Mouse (Mus musculus) neural tube, embryonic 11.5 days (tissue): ENCODE measurements around the gene Axin2. TPM values are rescaled to one million over a fixed set of nuclear protein-coding genes. Genes with fewer than 3 reads are reported as not detected.

Source experiments
- ATAC-seq: fragments of 200-750 bp; cut with Nextera tagmentation; 2 replicates; pipeline ENCODE4 v1.8.0; 2017; ENCODE audit warnings: moderate number of reproducible peaks, mild to moderate bottlenecking, moderate TSS enrichment, moderate library complexity; ENCODE audit not compliant: insufficient read depth, low FRiP score, low TSS enrichment
- DNase-seq: peaks from one replicate; pipeline ENCODE4 v3.0.0-alpha.2; 2015; ENCODE audit warnings: low spot score
- H3K27ac ChIP-seq: fragments of 300-500 bp; sonication (generic); 2 replicates; pipeline ENCODE4 v1.5.1; 2014; ENCODE audit warnings: low read depth, mild to moderate bottlenecking, low read length
- H3K27me3 ChIP-seq: fragments of 300-500 bp; sonication (generic); 2 replicates; pipeline ENCODE4 v1.6.1; 2014; ENCODE audit warnings: mild to moderate bottlenecking, low read length, mixed read lengths; ENCODE audit not compliant: control insufficient read depth, insufficient read depth
- H3K36me3 ChIP-seq: fragments of 300-500 bp; sonication (generic); 2 replicates; pipeline ENCODE4 v1.6.1; 2014; ENCODE audit warnings: mild to moderate bottlenecking, low read length, moderate library complexity, mixed read lengths; ENCODE audit not compliant: control insufficient read depth, insufficient read depth
- H3K4me1 ChIP-seq: fragments of 300-500 bp; sonication (generic); 2 replicates; pipeline ENCODE4 v1.6.1; 2014; ENCODE audit warnings: low read length, mixed read lengths; ENCODE audit not compliant: control insufficient read depth, insufficient read depth
- H3K4me2 ChIP-seq: fragments of 300-500 bp; sonication (generic); 2 replicates; pipeline ENCODE4 v1.6.1; 2014; ENCODE audit warnings: low read depth, mild to moderate bottlenecking, moderate library complexity
- H3K4me3 ChIP-seq: fragments of 300-500 bp; sonication (generic); 2 replicates; pipeline ENCODE4 v1.5.1; 2014; ENCODE audit warnings: low read depth, low read length
- H3K9ac ChIP-seq: fragments of 300-500 bp; sonication (generic); 2 replicates; pipeline ENCODE4 v1.6.1; 2014; ENCODE audit warnings: mild to moderate bottlenecking, low read length
- H3K9me3 ChIP-seq: fragments of 300-500 bp; sonication (generic); 2 replicates; pipeline ENCODE4 v1.6.1; 2016; ENCODE audit warnings: low read length; ENCODE audit not compliant: control insufficient read depth
- WGBS: fragments of 180-500 bp; shearing (Covaris S2); extraction: QIAGEN DNeasy Blood & Tissue Kit; methylation state at CpG from one replicate; pipeline ENCODE4 v1.1.7; 2014; 5-methylcytosine and 5-hydroxymethylcytosine counted together
- polyA plus RNA-seq: library from polyadenylated mRNA; unstranded; fragments of >200 nt; fragmentation: Nextera tagmentation; extraction: Ambion mirVana; gene quantifications from 2 replicates; pipeline ENCODE4 v1.2.1, GENCODE M21; 2014

The Axin2 gene
- polyA plus RNA-seq, 1 experiment from 2014 or later = 16.4 TPM

- no peak for DNase-seq
- Histone ChIP-seq H3K27ac (no peak overlapping the region), H3K27me3 (no peaks in the 10 kb centered on the region), H3K4me2 (no peak overlapping the region), H3K36me3 (no peaks in the 10 kb centered on the region), H3K9me3 (no peaks in the 10 kb centered on the region; the same call in 1 of the 2 replicates), H3K4me1 (no peaks in the 10 kb centered on the region; the same call in 1 of the 2 replicates), H3K4me3 (no peak overlapping the region), H3K9ac (no peak overlapping the region)
- ATAC-seq = no peak
- WGBS = 26% methylated on average over 7 of the region's 7 CpGs
These were observed 9.2 kb upstream of the Axin2 start for GRCm38 (mm10) chr11:108910903-108911302.

GRCm38 (mm10) chr11:108912174-108912573 is 8.0 kb upstream of the Axin2 start:
- no peak overlapping the region for H3K4me2 ChIP-seq
- no peaks in the 10 kb centered on the region; the same call in 1 of the 2 replicates for H3K9me3 ChIP-seq
- H3K4me1 ChIP-seq = no peaks in the 10 kb centered on the region; the same call in 1 of the 2 replicates
- WGBS = 94% methylated on average over 12 of the region's 12 CpGs
- no peak overlapping the region for H3K4me3 ChIP-seq
- ATAC-seq (no peak), DNase-seq (no peak)
- no peak overlapping the region for H3K27ac ChIP-seq
- H3K9ac ChIP-seq = no peak overlapping the region
- no peaks in the 10 kb centered on the region for H3K36me3 ChIP-seq
- no peaks in the 10 kb centered on the region for H3K27me3 ChIP-seq

- Histone ChIP-seq H3K9me3 (no peaks in the 10 kb centered on the region; the same call in 1 of the 2 replicates), H3K4me1 (peaks cover 11% of the 10 kb centered on the region; the same call in 1 of the 2 replicates), H3K9ac (no peak overlapping the region), H3K27ac (no peak overlapping the region), H3K4me2 (no peak overlapping the region), H3K36me3 (no peaks in the 10 kb centered on the region), H3K4me3 (no peak overlapping the region), H3K27me3 (no peaks in the 10 kb centered on the region)
- DNase-seq (no peak), ATAC-seq (no peak)
- 13% methylated on average over 12 of the region's 12 CpGs for WGBS
These were observed 2.5 kb upstream of the Axin2 start for GRCm38 (mm10) chr11:108917422-108918324.

GRCm38 (mm10) chr11:108920636-108921505 is 722 bp downstream of the Axin2 start:
- H3K4me1 ChIP-seq = peaks cover 27% of the 10 kb centered on the region
- no peaks in the 10 kb centered on the region for H3K9me3 ChIP-seq
- DNase-seq (peak; percentile 89), ATAC-seq (peak; percentile 82)
- H3K9ac ChIP-seq = peak overlapping the region; percentile 97
- WGBS = under 1% methylated on average over 75 of the region's 104 CpGs
- H3K4me2 ChIP-seq = peak overlapping the region; percentile 86
- peaks cover 4% of the 10 kb centered on the region for H3K36me3 ChIP-seq
- H3K27ac ChIP-seq = peak overlapping the region; percentile 100
- no peaks in the 10 kb centered on the region for H3K27me3 ChIP-seq
- peak overlapping the region; percentile 90 for H3K4me3 ChIP-seq

DNA sequence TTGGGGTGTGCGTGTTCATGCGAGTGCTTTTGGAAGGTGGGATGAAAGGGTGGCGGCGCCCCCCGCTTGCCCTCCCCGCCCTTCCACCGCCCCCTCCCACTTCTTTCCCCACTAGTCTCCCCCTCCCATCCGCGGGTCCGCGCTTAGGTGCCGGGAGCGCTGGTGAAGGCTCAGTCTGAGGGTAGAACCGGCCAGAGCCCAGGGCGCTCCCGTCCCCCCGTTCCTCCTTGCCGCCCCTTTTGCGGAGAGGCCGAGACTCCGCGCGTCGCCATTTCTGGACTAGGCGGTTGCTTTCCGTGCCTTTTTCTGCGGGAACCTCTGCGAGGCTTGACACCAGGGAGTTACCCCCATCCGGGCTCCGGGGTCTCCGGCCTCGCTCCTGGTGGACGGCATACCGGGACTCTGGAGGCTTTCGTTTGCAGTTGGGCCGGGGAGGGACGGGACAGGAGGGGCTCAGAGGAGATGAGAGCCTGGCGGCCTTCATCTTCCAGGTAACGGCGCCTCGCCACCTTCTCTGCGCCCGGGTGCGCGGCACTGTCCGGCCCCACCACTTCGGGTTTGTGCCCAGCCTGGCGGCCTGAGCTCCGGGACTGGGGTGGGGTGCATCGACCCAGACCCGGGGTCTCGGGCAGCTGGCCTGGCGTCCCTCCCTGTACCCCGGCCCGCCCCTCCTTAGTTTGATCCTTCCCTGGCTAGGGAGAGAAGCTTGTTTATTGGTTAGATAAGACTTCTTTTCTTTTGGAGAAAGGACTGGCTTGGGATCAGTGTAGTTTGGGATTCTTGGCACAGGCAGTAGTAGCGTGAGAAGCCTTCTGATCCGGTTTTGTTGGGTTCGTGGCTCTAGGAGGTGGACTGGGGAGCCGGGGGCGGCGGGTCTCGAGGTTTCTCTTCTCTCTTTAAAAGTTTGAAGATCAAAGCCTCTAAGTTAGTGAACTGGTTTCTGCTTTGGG is 1.6 kb downstream of the Axin2 start:
- DNase-seq (peak; percentile 68), ATAC-seq (peak; percentile 14; the same call in 1 of the 2 replicates)
- under 1% methylated on average over 60 of the region's 62 CpGs for WGBS
- H3K27ac ChIP-seq = peak overlapping the region; percentile 100
- H3K4me3 ChIP-seq = peak overlapping the region; percentile 90
- H3K9ac ChIP-seq = peak overlapping the region; percentile 97
- peak overlapping the region; percentile 86 for H3K4me2 ChIP-seq
- H3K27me3 ChIP-seq = no peaks in the 10 kb centered on the region
- peaks cover 6% of the 10 kb centered on the region for H3K36me3 ChIP-seq
- no peaks in the 10 kb centered on the region for H3K9me3 ChIP-seq
- peaks cover 36% of the 10 kb centered on the region for H3K4me1 ChIP-seq

DNA sequence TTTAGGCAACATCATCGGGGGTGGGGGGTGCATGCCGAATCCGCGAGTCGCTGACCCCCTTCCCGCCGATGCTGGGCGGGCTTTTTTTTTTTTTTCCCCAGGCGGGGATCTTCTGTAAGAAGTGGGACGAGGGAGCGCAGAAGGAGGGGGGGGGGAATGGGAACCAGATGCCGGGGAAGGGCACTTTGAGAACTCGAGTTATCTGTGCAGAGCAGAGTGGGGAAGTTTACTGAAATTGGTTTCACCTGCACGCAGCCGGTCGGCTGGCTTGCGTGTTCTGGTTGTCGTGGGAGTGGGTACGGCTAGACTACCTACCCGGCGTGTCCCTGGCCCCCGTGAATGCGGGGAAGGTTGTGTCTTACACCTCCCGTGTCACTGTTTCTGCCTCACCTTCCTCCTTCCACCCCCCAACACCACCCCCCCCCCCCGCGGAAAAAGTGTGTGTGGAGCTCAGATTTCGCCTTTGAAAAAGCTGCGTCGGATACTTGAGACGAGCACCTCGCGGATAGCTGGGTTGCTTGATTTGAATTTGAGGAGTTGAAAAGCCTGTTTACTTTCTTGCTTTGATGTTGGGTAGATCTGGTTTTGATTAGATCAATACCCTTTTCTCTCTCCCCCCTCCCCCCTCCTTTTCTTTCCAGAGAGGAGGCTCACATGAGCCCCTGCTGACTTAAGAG is 2.5 kb downstream of the Axin2 start:
- Histone ChIP-seq H3K9ac (peak overlapping the region; percentile 97), H3K4me2 (peak overlapping the region; percentile 86), H3K27ac (peak overlapping the region; percentile 100), H3K4me1 (peaks cover 45% of the 10 kb centered on the region), H3K36me3 (peaks cover 6% of the 10 kb centered on the region), H3K27me3 (no peaks in the 10 kb centered on the region), H3K9me3 (no peaks in the 10 kb centered on the region), H3K4me3 (peak overlapping the region; percentile 90)
- ATAC-seq = no peak
- DNase-seq = no peak
- WGBS = under 1% methylated on average over 32 of the region's 32 CpGs

DNA sequence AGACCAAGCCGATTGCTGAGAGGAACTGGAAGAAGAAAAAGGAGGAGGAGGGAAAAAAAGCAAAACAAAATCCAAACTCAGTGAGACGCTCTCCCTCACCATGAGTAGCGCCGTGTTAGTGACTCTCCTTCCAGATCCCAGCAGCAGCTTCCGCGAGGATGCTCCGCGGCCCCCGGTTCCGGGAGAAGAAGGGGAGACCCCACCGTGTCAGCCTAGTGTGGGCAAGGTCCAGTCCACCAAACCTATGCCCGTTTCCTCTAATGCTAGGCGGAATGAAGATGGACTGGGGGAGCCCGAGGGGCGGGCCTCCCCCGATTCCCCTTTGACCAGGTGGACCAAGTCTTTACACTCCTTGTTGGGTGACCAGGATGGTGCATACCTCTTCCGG is 3.0 kb downstream of the Axin2 start:
- H3K9ac ChIP-seq = peak overlapping the region; percentile 97
- ATAC-seq = no peak
- H3K9me3 ChIP-seq = no peaks in the 10 kb centered on the region
- peak overlapping the region; percentile 86 for H3K4me2 ChIP-seq
- H3K36me3 ChIP-seq = peaks cover 6% of the 10 kb centered on the region
- peaks cover 50% of the 10 kb centered on the region for H3K4me1 ChIP-seq
- no peak overlapping the region for H3K27ac ChIP-seq
- no peak for DNase-seq
- WGBS = under 1% methylated on average over 17 of the region's 17 CpGs
- peak overlapping the region; percentile 90 for H3K4me3 ChIP-seq
- no peaks in the 10 kb centered on the region for H3K27me3 ChIP-seq
